Mouse (Mus musculus) MN1 (cell line): ENCODE data around the gene Pigyl.
A peak's percentile ranks its signal among the peaks of the same experiment; 100 is the strongest.
"Not testable (repeated sequence)": the region's sequence is repeated elsewhere in the genome, so short reads cannot be mapped to it uniquely, and the experiment has no call there.

Experiments used
- DNase-seq: peaks from one replicate; pipeline ENCODE4 v3.0.0-alpha.2; 2016; ENCODE audit warnings: low spot score

The Pigyl gene

GRCm38 (mm10) chr9:22139746-22140145 lies 16.9 kb upstream of the Pigyl start:
- DNase-seq = no peak

- DNase-seq = peak; percentile 70
Observed at GRCm38 (mm10) chr9:22143108-22144037, 13.3 kb upstream of the Pigyl start.

- no peak for DNase-seq
Observed at GRCm38 (mm10) chr9:22144304-22144965, 12.2 kb upstream of the Pigyl start.

GRCm38 (mm10) chr9:22149426-22150248 lies 7.0 kb upstream of the Pigyl start:
- no peak for DNase-seq

- DNase-seq = not testable (repeated sequence)
Observed at GRCm38 (mm10) chr9:22150249-22150693, 6.4 kb upstream of the Pigyl start.

- DNase-seq = no peak
Observed at GRCm38 (mm10) chr9:22150946-22151345, 5.7 kb upstream of the Pigyl start.

- no peak for DNase-seq
Observed at GRCm38 (mm10) chr9:22153810-22154209, 2.8 kb upstream of the Pigyl start.

GRCm38 (mm10) chr9:22155614-22156013 lies 1.0 kb upstream of the Pigyl start:
- DNase-seq = peak; percentile 68

GRCm38 (mm10) chr9:22157516-22158265 lies 1.0 kb downstream of the Pigyl start:
- DNase-seq = no peak

- DNase-seq = no peak
Observed at GRCm38 (mm10) chr9:22161299-22161698, 4.7 kb downstream of the Pigyl start.

- no peak for DNase-seq
Observed at GRCm38 (mm10) chr9:22162305-22162704, 5.7 kb downstream of the Pigyl start.

GRCm38 (mm10) chr9:22162912-22163311 lies 6.3 kb downstream of the Pigyl start:
- no peak for DNase-seq

- peak; percentile 43 for DNase-seq
Observed at GRCm38 (mm10) chr9:22164711-22165668, 8.3 kb downstream of the Pigyl start.

- no peak for DNase-seq
Observed at GRCm38 (mm10) chr9:22165964-22166363, 9.3 kb downstream of the Pigyl start.

GRCm38 (mm10) chr9:22166686-22167085 lies 10.0 kb downstream of the Pigyl start:
- DNase-seq = no peak

- no peak for DNase-seq
Observed at GRCm38 (mm10) chr9:22167751-22168150, 11.1 kb downstream of the Pigyl start.

GRCm38 (mm10) chr9:22169327-22169726 lies 12.7 kb downstream of the Pigyl start:
- no peak for DNase-seq

GRCm38 (mm10) chr9:22172318-22172717 lies 15.7 kb downstream of the Pigyl start:
- DNase-seq = no peak

- no peak for DNase-seq
Observed at GRCm38 (mm10) chr9:22188025-22188611, 31.5 kb downstream of the Pigyl start, which contains the start of gene Zfp872. TSS of gene Zfp872 (plus strand) at chr9:22188090.

GRCm38 (mm10) chr9:22196412-22196811 lies 39.8 kb downstream of the Pigyl start:
- DNase-seq = no peak
